Mouse (Mus musculus): ENCODE data around the gene Gm20388. TPM values are rescaled to one million over a fixed set of nuclear protein-coding genes. Genes with fewer than 3 reads are reported as not detected.

The Gm20388 gene
- total RNA-seq, 1 experiment from 2014 or later, result 35.7 TPM

DNA sequence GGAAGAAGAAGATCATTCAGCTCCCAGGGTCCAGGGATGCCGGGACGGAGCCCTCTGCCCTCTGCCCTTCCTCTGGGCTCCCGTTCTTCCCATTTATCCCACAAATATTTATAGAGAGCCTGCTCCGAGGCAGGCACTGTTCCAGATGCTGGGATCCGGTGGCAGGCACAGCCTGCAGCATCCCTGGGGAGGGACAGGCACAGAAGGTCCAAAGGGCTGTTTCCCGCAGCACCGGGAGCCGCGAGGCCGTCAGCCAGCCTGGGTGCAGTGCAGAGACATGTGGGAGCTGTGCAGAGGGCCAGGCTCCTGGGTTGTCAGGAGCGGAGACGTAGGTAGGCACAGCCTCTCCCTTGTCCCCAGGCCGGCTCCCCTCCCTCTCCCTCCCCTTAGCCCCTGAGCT is 322.3 kb downstream of the Gm20388 start:
- no peak for ATAC-seq (replicated peaks; ENCODE audit: low read depth, poor library complexity, severe bottlenecking)

DNA sequence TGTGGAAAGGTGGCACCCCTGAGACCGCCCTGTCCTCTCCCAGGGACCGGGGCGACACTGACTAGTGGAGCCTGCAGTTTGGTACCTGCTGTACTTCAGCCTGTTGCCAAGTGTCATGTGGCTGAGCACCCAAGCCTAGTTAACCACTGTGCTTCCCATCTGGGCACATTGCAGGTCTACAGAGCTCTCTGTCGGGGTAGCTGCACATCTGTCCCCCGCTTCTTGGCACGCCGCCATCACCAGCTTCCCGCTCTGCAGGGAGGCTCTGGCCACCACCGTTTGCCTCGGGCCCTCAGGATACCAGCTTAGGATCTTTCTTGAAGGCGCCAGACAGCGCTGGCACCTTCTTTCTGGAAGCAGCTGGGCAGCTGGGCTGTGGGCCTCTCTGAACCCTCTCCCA is 323.8 kb downstream of the Gm20388 start:
- ATAC-seq (replicated peaks; ENCODE audit: low read depth, poor library complexity, severe bottlenecking), result no peak

DNA sequence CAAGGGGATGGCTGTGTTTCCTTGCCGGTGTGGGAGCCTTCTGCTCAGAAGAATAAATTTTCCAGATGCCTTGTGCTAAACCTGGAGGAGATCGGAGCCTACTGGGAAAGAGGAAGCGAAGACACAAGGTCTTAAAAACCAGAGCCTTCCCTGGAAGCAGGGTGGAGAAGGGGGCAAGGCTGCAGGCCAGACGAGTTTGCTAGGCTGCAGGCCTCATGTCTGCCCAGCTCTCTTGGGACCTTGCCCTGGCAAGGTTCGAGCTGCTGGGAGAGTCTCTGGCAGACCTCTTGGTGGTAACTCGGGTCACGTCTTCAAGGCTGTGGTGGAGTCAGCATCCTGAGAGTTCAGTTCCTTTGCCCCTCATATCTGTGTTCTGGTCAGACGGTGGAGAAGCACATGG is 324.2 kb downstream of the Gm20388 start:
- ATAC-seq (replicated peaks; ENCODE audit: low read depth, poor library complexity, severe bottlenecking), result no peak

DNA sequence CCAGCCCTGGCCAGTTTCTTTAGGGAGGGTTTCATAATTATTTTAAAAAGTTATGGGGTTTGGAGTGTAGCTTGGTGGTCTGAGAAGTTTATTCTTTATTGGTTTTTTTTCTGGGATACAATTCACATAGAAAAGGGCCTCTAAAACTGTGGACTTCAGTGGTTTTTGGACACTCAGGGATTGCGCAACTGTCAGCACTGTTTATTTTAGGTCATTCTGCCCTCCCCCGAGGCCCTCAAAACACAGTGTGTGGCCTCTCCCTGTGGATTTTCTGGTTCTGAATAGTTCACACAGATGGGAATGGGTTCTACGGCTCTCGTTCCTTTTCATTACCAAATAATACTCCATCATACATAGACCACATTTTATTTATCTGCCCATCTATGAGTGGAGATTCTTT is 332.6 kb downstream of the Gm20388 start:
- ATAC-seq (replicated peaks; ENCODE audit: low read depth, poor library complexity, severe bottlenecking), result no peak

DNA sequence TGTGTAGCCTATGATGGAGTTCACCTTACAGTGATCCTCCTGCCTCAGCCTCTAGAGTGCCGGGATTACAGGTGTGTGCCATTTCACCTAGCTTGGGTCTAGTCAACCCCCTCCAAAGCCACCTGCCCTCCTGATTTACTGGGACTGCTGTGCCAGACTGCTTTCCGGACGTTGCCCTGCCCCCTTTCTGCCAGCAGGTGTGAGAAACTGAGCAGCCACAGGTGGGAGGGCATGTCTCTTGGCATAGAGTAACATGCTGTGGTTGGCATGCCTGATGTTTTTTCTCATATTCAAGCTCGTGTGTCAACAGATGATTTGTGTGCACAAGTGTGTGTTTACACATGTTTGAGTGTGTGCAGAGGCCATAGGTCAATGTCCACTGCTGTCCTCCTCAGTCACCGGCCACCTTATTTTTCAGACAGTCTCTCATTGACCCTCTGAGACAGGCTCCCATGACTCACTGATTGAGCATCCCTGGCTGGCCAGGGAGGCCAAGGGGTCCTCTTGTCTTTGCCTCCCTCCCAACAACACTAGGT is 333.3 kb downstream of the Gm20388 start:
- no peak for ATAC-seq (replicated peaks; ENCODE audit: low read depth, poor library complexity, severe bottlenecking)

DNA sequence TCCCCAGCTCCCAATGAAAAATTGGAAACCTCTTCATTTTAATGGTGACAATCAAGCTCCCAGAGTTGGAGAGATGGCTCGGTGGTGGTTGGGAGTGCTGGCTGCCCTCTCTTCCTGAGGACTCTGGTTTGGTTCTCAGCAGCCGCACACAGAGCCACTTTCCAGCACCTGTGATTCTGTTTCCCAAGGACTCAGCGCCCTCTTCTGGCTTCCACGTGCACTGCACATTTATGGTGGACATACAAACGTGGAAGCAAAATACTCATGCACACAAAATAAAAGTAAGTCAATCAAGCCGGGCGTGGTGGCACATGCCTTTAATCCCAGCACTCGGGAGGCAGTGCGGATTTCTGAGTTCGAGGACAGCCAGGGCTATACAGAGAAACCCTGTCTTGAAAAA is 333.9 kb downstream of the Gm20388 start:
- no peak for ATAC-seq (replicated peaks; ENCODE audit: low read depth, poor library complexity, severe bottlenecking)

DNA sequence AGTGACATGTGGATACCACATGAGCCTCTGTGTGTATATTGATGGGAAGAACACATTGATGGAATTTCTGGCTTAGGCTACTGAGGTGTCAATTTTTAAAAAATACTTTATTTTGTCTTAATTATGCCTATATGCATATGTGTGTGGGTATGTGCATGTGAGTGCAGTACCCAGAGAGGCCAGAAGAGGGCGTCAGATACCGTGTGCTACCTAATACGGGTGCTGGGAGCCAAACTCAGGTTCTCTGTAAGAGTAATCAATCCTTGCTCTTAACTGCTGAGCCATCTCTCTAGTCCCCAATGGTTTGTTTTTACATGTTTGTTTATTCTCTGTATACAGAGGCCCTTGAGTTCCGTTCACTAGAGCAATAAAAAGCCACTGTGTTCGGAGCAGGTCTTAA is 337.0 kb downstream of the Gm20388 start:
- ATAC-seq (replicated peaks; ENCODE audit: low read depth, poor library complexity, severe bottlenecking), result no peak

DNA sequence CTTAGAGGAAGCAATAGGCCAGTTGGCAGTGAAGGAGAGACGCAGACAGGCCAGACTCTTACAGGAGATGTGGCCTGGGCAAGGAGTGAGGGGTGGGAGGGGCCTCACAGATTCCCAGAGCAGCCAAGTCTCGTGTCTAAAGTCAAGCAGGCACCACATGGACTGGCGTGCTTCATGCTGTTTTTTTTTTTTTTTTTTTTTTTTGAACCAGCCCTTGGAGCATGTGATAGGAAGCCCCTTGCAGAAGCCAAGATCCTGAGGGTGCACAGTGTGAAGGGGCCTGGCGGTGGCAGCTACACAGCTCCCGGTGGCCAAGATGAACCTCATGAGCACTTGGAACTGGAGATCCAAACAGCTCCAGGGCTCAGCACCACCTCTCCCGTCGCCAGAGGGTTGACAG is 337.4 kb downstream of the Gm20388 start:
- ATAC-seq (replicated peaks; ENCODE audit: low read depth, poor library complexity, severe bottlenecking), result no peak

DNA sequence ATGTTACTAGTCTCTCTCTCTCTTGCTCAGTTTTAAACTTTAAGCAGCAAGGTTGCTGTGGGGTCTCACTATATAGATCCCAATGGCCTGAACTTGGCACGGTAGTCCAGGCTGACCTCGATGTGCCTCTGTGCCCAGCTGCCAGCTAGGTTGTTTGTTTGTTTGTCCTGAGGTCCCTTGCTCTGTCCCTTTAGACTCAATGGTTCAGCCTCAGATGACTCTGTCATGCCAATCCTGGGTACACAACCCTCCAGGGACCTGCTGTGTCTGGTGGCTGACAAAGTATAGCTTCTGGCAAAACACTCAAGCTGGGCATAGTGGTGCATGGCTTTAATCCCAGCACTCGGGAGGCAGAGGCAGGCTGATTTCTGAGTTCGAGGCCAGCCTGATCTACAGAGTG is 337.8 kb downstream of the Gm20388 start:
- no peak for ATAC-seq (replicated peaks; ENCODE audit: low read depth, poor library complexity, severe bottlenecking)

DNA sequence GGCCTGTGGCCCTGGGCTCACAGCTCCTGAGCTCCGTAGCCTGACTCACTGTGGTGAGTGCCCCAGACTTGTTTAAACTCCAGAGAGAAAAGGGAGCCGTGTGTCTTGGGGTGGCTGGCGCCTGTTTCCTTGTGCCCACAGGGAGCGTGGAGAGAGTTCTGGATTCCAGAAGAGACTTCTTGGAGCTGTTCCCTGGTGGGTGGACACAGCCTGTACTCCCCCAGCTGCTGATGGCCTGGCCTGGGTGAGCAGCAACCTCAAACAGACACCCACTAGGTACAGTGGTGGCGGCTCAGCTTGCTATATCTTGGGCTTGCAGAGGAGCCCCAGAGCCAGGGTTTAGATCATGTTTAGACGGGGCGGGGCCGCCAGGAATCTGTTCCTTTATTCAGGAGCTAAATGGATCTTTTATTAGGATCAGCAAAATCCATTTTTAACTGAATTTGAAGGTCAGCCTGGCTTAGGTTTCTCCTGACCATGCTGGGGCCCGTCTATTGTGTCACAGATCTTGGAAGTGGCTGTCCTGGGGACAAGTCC is 339.2 kb downstream of the Gm20388 start:
- no peak for ATAC-seq (replicated peaks; ENCODE audit: low read depth, poor library complexity, severe bottlenecking)

DNA sequence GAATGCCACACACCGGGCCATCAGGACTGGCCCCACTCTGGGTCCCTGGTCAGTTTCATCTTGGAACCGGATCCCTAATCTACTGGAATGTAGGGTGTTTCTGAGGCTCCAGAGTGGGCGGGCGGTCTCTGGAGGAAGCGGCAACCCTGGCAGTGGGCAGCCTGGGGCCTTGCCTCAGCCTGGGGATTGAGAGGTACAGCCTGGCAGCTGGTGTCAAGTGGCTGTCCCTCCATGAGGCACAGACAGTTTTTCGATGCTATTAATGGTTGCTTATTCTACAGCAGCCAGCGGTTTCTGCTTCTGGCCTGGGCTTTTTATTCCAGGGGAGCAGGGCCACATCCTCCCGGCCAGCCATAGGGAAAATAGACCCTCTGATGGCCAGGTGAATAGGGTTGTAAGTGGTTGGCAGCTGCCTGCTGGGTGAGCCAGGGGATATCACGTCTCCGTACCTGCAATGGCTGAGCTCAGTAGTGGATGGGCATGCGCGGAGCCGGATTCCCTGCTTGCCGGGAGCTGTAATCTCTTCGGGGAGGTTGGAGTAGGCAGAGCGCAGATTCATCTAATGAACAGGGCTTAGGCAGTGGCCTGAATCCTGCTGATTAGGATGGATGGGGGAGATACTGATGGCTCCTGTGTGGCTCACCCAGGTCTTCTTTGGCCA is 340.2 kb downstream of the Gm20388 start:
- no peak for ATAC-seq (replicated peaks; ENCODE audit: low read depth, poor library complexity, severe bottlenecking)

DNA sequence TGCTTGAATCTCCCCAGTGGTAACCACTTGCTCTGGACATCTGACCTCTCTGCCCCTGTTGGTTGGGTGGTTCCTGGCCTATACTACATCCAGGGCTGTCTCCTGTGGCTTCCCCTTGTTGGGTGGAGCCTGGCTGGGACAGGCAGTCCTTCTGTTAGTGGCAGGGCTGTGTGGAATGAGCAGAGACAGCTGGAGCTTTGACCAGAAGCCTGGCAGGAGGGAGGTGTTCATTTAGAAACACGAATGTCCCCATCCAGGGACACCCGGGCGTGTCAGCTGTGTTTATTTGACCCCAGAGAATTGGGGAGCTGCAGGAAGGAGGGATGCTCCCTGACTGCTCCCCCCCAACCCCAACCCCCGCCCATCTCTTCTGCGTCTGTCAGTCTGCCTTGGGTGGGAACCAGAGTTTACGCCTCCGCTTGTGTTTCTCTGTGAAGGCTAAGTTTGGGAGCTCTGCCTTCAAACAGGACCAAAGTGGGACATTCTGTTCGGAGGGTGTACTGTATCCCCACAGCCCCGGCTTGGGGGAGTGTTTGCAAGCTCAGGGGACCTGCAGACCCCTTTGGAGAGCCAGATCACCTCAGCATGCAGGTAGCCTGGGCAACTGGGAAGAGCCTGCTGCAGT is 340.9 kb downstream of the Gm20388 start:
- no peak for ATAC-seq (replicated peaks; ENCODE audit: low read depth, poor library complexity, severe bottlenecking)

DNA sequence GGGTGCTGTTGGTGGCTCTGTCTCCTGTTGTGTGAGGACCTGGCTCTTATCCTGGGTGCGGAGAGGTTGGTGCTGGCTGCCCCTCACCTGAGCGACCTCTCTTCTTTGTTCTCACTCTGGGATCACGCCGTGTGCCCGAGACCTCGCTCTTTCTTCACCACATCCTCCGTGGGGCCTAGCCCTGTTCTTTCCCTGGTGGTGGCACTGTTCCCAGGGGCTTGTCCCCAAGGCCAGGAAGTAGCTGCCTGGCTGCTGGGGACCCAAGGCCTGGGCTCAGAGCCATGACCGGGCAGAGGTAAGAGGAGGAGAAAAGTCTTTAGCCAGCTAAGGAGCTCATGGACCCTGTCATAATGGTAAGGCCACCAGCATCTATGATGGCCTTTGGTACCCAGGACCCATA is 343.0 kb downstream of the Gm20388 start:
- no peak for ATAC-seq (replicated peaks; ENCODE audit: low read depth, poor library complexity, severe bottlenecking)

DNA sequence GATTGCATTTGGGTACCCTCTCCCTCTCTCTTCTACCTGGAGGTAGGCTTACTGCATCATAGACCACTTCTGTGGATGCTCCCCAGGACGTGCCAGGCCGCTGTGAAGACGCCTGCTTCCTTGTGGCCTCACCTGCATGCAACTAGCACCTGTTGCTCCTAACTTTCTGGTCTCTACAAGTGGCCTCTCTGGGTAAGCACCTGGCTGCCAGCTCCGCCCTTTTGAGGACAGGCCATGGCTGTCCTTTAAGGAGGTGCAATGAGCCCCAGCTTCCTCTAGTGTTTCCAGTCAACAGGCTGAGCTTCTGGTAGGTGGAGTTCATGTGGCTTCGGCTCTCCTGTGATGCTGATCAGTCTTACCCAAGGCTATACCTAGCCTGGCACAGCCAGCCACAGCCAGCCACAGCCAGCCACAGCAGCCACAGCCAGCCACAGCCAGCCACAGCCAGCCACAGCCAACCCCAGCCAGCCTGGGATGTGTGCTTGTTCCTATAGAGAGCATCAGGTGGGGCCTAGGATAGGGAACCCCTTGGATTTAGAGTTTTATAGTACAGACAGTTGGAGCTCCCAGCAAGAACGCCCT is 344.9 kb downstream of the Gm20388 start:
- ATAC-seq (replicated peaks; ENCODE audit: low read depth, poor library complexity, severe bottlenecking), result no peak

DNA sequence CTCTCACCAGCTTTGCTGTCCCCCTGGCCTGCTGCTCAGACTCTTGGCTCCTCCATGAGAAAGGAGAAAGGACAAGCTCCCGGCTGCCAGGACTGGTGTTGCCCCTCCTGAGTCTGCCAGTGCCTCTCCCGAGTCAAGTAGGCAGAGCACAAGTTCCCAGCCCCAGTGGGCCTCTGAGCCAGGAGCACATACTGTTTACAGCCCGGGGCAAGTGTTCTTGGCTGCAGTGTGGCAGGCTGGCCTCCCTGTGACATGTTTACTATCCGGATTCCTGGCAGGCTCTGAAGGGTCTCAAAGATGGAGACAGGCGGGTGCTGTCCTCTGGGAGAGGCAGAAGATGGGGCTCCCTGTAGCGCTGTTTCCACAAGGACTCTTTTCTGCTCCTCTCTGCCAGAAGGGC is 346.3 kb downstream of the Gm20388 start:
- ATAC-seq (replicated peaks; ENCODE audit: low read depth, poor library complexity, severe bottlenecking), result no peak

DNA sequence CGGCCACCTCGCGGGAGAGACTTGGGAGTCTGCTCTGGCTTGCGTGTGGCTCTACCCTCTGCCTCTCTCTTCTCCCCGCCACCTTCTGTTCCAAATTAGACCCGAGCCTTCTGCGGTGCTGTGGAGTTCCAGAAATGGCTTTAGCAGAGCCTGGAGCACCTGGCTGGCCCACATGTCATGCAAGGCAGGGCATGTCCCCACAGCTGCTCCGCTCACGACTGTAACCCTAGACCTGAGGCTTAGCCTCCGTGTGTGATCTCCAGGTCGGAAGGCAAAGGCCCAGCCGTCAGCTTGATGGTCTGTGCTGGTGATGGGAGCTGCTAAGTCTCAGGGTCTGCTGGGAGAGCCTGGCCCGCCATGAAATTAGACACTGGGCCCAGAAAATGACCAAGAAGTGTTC is 348.6 kb downstream of the Gm20388 start:
- no peak for ATAC-seq (replicated peaks; ENCODE audit: low read depth, poor library complexity, severe bottlenecking)

DNA sequence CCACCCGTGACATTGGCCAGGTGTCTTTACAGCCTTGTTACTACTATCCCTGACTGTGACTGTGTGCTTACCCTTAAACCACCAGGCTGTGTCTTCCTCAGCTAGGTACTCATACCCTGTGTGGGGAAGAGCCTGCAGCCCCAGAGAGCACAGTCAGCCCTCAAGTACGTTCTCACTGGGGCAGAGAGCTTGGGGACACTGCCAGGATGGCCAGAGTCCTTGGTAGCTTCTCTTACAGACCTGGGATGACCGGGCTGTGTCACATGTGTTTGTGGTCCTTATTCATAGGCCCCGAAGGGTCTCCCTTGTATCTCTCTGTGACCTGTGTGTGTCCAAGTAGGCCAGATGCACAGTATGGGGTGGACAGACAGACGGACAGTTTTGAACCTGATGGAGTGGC is 350.0 kb downstream of the Gm20388 start:
- no peak for ATAC-seq (replicated peaks; ENCODE audit: low read depth, poor library complexity, severe bottlenecking)

DNA sequence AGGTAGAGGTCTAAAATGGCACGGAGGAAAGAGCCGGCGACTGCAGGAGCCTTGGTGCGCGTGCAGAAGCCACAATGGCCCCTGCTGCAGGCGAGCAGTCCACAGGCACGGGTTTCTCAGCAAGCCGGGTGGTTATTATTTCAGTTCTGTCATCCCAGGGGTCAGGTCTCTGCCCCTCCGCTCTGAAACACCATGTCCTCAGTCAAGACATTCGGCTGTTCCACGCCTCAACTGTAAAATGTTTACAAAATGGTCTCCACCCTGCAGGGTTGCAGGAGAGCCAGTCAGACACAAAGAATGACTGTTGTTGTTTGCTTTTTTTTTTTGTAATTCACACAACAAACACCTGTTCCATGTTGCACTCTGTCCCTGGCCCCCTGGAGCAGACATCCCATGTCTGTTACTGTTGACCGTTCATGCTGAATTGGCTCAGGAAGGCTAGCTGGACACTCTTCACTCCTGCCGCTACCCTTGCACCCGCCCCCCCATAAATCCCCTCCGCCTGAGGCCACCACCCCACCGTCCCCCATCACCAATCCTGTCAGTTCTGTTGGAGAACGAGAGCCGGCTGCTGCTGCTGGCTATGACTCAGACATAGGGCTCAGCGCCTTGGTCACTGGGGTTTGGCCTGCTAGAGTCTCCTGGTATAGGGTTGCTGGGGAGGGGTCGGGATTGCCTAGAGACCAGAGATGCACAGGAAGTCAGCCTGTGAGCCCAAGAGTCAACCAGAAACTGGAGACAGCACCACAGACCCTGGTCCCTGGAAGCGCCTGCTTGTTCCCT is 350.9 kb downstream of the Gm20388 start:
- ATAC-seq (replicated peaks; ENCODE audit: low read depth, poor library complexity, severe bottlenecking), result no peak

DNA sequence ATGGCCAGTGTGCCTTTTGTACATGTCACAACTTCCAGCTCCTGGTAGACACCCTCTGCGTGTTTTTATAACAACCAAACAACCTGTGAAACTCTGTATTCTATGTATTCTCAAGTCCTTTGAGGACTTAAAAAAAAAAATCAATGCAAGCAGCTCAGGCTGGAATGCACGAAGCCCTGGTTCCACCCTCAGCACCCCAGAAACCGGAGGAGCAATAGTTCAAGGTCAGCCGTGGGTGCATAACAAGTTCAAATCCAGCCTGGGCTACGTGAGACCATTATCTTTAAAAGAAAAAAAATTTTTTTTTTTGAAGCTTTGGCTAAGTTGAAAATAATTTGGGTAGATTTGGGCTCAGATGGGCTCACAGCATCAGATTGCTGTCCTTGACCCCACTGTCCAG is 353.2 kb downstream of the Gm20388 start:
- ATAC-seq (replicated peaks; ENCODE audit: low read depth, poor library complexity, severe bottlenecking), result no peak

DNA sequence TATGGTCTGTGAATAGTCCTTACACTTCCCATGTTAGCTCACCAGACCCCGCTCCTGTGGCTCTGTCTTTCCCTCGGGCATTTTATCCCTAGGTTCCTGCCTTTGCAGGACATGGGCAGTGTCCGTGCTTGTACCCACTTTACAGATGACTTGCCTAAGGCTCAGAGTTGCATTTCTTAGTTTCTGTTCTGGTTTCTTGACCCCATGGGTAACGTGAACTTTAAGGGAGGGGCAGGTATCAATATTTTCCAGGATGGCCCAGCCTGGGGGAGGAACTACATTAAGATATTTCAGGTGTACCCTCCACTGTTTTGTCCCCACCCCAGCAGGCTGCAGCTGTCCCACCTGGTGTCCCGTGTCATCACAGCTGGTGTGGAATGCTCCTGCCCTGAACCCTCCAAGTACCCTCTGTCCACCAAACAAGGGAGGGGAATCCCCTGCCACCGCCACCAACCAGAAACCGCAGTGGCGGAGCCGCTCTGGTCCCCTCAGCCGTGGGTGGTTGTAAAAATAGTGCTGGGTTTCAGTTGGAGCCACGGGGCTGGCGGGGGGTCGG is 353.8 kb downstream of the Gm20388 start:
- ATAC-seq (replicated peaks; ENCODE audit: low read depth, poor library complexity, severe bottlenecking), result peak; percentile 43

Data from common myeloid progenitor, adult 5-6 weeks (primary cell).